Mouse (Mus musculus) gastrocnemius, postnatal 4 days (tissue): ENCODE results near the gene Fam19a5. TPM values are rescaled to one million over a fixed set of nuclear protein-coding genes. Genes with fewer than 3 reads are reported as not detected.

ENCODE experiments used
- DNase-seq, 2 experiments: peaks; one replicate each; pipeline ENCODE4 v3.0.0; 2021 to 2022; ENCODE audit warnings: low spot score in 2 of 2, mixed read lengths in 2 of 2
- total RNA-seq, 2 experiments: library from RNA; stranded (reverse); gene quantifications; 2 replicates each; pipeline ENCODE4 v1.2.3; 2021

Gene Fam19a5
- total RNA-seq, 2 experiments from 2014 or later, result 3.5 to 3.8 TPM

DNA sequence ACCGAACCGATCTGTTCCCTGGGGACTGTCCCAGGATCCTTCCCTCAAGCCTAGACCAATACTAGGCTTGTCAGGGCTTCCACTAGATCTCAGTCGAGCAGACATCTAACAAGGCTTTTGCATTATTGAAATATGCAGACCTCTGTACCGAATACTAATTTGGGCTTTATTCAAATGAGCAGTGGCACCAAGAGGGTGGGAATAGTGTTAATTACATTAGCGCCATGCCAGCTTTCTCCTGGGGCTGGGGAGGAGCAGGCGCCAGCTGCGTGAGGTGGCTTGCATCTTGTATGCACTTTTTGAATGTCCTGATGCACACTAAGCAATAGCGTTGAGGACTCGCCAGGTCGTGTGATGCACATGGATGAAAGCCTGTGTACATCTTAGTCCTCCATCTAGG lies 46.9 kb downstream of the Fam19a5 start:
- DNase-seq, result no peak

DNA sequence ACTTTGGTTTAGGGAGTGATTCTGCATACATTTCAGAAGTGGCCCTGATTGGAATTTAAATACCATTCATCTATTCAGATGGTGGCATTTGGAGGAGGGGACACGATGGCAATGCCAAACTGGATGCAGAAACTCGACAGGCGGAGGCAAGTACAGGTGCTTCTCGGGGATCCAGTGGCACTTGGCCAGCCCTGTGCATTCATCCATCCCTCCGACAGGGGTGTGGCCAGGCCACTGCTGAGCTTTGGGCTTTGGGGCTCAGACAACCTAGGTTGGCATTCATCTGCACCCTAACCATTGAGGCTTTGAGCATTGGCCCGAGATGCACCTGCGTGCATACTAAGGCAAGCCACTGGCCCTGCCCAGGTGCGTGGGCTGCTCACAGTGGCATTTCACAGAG lies 52.6 kb downstream of the Fam19a5 start:
- DNase-seq, result no peak

DNA sequence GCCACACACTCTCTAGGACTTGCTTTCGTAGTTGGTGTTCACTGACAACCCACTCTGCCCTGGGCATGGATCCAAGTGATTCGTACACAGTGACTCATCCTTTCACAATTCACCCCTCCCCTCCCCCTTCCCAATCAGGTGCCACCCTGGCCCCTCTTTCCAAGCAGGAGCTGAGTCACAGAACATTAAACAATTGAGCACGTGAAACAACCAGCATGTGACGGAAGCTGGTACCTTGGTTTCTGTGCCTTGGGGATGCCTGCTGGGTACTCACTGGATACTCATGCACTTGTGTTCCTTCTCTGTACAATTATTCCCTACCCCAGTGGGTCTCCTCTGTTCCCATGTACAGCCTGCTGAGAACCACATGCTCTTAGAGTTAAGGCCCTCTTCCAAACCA lies 53.0 kb downstream of the Fam19a5 start:
- DNase-seq, result no peak

DNA sequence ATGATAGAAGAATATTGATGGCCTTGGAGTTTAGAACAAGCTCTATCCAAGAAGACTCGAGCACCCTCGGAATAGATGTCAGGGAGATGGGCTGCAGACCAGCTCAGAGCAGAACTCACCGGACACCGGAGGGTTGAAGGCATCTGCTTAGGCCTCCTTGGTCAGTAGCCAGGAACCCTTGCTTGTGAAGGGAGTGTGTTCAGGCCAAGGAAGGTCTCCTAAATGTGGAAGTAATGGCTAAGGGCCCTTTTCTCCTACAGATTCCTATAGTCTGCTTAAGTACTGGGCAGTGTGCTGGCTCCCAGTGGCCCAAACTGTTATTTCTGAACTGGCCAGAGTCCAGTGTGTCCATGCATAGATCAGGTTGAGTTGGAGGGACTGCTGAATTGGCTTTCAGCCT lies 53.7 kb downstream of the Fam19a5 start:
- no peak for DNase-seq

DNA sequence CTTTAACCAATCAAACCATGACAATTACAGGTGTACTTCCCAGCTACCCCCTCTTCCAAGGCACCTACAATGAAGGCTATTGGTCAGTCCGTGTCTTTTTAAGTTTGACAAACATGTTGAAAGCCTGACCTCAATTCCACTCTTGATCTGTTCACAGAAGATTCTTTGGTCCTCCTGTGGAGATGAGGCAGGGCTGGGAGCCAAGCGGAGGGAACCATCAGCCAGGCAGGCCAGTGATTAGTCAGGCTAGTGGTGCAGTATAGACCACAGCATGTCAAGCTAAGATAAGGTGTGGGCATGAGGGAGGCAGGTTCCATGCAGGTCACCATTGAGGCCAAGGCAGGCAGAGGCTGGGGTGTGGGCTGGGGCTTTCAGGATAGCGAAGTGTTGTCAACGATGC lies 54.5 kb downstream of the Fam19a5 start:
- no peak for DNase-seq

DNA sequence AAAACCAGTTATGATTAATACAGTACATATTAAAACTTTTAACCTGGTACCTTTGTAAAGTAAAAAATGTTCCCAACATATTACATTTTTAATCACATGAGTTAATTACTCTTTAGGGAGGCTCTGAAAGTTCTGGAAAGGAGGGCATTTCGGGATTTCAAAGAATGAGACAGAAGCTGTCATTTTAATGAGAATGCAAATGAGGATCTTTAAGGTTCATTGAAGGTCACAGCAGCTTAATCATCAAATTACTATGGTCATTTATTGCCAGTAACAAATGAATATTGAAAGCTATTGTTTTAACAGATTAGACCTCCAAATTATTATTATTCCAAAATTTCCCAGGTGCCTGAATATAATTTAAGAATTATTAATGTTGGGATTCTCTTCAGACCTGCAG lies 59.2 kb downstream of the Fam19a5 start:
- DNase-seq, result no peak

DNA sequence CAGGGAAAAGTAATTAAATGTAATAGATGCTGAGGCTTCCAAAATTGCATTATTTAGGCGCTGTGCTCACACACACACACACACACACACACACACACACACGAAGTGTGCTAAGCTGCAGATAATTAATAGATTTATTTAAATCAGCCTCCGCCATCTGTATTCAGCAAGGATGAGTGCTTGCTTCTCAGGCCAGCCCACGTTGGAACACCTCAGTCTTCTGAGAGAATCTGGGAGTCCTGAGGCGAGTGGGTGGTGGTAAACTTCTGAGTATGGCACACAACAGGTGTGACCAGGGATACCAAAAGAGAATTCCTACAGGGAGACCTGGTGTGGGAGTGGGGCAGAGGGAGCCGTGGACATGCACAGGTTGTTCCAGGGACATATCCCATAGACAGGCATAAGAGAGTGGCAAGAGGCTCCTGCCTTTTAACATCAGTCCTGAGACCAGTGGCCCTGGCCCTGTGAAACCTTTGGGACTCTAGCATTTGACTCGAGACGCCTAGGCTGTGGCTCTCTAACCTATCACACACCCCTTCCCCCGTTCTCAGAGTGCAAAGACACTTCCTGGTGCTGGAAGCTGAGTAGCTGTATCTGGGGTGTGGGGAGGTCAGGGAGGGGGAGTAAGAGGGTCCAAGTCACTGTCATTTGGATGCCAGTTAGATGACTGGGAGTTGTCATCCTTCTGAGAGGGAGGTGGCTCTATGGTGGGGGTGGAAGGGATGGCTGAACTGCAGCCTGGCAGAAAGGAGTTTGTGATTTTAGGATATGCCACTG lies 61.6 kb downstream of the Fam19a5 start:
- DNase-seq, result no peak

DNA sequence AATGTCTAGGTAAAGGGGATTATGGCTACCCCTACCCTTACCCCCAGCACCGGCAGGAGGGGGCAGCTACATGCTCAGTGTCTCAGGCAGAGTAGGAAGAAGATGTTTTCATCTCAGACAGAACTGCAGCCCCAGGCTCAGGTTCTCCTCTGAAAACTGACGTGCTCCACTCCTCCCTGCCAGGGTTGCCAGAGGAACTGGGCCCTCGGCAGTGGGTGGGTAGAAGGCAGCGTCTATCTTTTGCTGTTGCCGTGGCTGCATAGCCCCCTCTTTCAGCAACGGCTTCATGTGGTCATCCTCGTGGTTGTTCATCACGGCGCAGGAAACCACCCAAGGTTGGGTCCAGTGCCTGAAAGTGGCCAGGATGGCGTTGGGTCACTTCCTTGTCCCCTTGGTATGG lies 62.6 kb downstream of the Fam19a5 start:
- no peak for DNase-seq

DNA sequence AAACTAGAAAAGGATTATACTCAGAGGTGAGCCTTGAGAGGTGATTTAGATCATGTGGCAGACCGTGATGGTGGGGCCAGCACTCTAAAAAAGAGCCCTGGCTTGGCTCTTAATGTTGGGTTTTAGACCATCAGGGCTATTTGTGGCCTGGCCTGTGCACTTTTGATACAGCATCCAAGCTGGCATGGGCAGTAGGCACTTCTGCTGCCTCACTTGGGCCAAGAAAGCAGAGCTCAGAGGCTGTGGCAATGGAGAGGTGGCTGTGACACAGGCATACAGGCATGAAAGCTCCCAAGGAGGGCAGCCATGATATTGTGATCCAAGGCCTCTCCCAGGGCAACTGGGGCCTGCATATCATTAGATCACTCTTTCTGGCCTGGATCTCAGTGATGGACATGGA lies 65.1 kb downstream of the Fam19a5 start:
- no peak for DNase-seq

DNA sequence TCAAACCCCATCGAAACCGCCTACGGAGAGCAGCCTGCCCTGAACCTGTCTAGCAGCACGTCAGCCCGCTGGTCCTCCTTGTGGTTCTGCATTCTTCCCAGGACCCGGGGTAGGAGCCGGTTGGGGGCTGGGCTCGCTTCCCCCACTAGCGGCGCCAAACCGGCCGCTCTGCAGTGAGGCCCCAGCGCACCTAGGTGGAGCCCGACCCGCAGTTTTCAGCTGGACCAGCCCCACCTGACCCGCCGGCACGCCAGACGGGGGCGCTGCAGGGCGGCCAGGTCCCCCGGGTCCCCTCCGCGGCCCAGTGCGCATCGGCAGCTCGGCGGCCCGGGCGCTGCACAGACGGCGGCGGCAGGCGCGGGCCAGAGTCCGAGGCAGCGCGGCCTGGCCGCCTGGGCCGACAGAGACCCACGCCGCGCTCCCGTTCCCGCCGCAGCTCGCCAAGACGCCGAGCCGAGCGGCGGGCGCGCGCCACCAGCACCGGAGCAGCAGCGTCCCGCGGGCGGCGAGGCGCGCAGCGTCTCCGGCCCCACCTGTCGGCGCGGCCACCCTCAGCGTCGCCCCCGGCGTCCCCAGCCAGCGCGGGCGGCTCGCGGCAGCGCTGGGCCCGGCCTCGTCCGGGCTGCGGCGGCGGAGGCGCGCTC lies 80.0 kb downstream of the Fam19a5 start:
- peak; percentile 82 to 88 for DNase-seq

DNA sequence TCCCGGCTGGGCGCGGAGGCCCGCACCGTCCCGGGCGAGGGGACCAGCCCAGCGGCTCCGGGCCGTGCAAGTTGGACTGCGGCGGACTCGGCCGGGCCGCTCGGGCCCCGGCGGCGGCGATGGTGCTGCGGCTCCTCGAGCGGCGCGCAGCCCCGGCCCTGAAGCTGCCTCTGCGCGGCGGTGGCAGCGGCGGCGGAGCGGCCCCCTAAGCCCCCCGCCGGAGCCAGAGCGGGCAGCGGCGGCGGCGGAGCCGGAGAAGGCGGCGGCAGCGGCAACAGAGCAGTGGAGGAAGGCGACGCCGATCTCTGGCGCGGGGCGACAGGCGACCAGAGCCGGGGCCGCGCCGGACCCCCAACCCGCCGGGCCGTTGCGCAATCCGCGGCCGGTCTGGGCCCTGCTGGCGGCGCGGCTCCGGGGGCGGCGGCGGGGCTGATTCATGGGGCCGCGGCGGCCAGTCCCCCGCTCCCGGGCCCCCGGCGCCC lies 80.6 kb downstream of the Fam19a5 start:
- DNase-seq, result peak; percentile 29 to 32

DNA sequence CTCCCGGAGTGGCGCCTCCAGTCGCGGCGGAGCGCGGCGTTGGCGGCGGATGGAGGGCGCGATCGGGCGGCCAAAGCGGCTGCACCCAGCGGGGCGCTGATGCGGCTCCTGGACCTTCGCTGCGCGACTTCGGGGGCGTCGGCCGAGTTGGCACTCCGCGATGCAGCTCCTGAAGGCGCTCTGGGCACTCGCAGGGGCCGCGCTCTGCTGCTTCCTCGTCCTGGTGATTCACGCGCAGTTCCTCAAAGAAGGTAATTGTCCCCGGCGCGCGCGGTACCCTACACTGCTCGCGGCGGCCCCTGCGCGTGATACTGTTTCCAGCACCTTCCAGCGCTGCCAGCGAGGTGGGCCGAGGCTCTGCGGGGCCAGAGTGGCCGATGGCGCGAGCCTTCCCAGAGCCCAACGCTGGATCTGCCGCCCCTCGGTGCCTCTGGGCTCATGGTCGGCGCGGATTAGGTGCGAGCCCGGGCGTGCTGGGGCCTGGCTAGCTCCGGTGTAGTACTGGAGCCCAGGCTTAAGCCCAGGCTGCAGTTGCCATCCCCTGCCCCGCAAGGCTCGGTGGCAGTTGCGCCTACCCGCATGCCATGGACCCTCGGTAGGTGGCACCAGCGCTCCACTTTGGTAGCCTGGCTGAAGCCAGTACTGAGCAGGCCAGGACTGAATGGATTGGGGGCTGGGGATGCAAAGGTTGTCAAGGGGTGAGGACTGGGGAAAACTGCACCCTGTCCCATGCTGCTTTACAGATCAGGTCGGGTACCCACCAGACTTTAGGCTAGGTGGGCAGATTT lies 81.3 kb downstream of the Fam19a5 start:
- DNase-seq, result peak; percentile 59 to 84

DNA sequence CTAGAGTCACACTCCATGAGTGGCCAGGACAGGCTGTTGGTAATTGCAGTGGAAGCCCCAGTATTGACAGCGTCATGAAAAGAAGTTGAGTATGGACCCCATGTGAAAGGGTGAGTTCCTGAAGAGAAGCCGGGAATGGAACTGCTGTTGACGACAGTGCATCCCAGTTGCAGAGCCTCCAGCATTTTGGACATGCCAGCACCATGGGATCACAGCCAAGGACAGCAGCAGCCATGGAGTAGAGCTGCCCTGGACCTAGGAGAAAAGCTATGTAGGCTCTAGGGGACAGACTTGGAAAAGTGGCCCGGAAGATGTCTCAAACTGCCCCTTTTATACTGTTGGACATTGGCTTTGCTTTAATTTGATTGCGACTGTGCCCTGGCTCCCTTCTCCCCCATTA lies 91.2 kb downstream of the Fam19a5 start:
- DNase-seq, result no peak

DNA sequence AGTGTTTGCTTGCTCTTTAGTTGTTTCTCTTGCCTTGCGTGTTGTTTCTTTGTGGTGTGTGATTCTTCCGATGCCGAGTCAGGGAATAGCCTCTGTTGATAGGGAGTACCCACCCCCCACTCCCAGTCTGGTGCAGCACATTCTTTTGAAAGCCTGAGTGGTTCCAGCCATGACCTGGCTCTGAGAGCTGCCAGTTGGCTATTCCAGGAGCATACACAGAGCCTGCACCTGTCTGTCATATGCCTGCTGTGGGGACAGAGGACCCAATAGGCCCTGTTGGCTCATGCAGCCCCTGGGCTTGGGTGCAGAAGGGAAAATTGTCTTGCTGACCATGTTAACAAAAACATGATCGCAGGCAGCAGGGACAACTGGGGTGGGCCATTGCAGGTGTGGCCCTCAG lies 92.3 kb downstream of the Fam19a5 start:
- DNase-seq, result no peak

DNA sequence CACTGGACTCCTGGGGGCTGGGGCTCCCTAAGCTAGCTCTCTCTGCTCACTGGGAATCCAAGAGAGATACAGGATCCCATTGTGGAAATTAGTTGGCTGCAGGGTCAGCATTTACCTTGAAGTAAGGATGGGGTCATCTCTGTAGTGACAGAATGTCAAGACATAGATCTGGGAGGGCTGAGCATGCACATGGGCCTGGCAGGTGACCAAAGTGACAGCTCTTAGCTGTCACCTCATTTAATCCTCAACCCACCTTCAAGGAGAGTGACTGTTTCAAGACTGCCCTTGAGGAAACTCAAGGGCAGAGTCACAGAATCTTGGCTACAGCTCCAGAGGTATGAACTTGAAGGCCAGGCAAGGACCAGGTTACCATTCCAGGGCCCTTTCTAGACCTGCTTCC lies 93.1 kb downstream of the Fam19a5 start:
- DNase-seq, result no peak

DNA sequence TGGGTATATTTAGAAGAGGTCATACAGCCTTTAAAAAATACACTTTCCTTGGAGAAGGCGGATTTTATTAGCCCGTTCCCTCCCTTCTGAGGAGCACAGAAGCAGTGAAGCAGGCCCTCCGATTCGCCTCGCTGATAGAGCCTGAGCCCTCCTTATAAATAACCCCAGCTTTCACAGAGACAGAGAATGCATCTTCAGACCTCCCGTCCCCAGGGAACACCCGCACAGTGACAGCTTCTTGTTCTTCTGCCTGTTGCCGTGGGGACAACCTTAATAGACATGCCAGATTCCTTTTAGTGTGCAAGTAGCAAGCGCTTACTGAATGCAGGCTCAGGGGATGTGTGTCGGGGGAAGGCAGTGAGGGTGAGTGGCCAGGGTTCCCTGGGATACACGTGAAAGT lies 94.2 kb downstream of the Fam19a5 start:
- no peak for DNase-seq

DNA sequence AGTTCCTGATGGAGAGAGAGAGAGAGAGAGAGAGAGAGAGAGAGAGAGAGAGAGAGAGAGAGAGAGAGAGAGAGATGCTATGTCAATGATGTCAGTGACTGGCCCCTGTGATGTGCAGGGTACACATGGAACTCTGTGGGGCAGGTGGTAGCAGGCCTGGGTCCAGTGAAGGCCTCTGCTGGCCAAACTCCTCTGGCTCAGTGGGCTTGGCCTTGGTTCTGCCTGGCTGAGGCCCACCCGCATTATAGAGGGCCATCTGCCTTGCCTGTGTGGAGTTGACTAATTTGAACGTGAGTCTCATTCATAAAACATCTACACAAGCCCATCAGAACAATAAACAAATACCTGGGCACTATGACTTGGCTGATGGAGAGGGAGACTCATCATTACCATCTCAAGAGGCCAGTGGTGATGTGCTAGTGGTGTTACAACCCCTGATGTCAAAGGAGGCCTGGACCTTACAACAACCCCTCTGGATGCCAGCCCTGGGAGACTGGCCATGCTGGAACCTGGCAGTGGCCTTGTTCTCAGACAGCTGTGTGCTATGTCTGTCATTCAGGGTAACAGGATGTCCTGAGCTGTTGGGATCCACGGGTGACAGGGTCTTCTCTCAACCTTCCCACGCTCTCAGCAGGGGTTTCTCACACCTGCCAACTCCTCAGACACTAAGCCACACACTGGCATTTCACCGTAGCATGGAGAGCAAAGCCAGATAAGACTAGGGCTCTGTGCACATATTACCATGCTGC lies 102.4 kb downstream of the Fam19a5 start:
- DNase-seq, result no peak

DNA sequence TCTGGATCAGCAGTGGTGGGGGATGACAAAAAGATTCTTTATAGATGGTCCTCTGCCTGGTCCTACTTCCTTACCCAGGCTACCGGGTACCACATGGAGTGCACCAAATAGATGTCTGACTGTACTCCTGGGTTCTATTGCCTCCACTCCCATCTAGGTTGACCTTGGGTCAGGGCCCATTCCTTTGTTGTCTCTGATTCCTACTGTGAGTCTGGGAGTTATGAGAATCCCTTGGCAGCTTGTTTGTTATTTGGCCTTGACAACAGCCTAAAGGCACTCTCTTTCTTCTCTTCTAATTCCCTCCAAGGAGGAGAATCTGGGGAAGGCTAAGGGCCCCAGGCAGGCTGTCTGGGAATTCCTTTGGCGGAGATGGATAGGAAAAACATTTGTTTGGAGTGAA lies 105.6 kb downstream of the Fam19a5 start:
- DNase-seq, result no peak

DNA sequence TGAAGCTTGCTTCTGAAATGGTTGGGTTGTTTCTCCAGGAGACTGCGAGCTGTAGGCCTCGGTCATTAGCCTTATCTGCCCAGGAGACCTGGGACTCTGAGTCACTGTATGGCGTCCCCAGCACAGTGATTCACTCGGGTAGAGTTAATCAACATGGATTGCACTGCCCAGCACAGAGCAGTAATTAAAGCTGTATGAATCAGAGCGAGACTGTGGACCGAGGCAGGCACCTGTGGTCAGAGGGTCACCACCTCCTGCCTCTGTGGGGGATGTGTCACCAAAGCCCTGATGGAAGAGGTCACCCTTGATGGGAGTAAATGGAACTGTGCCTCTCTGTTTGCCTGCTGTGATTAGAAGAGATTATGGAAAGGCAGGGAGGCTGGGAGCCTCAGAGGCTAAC lies 110.5 kb downstream of the Fam19a5 start:
- DNase-seq, result no peak

DNA sequence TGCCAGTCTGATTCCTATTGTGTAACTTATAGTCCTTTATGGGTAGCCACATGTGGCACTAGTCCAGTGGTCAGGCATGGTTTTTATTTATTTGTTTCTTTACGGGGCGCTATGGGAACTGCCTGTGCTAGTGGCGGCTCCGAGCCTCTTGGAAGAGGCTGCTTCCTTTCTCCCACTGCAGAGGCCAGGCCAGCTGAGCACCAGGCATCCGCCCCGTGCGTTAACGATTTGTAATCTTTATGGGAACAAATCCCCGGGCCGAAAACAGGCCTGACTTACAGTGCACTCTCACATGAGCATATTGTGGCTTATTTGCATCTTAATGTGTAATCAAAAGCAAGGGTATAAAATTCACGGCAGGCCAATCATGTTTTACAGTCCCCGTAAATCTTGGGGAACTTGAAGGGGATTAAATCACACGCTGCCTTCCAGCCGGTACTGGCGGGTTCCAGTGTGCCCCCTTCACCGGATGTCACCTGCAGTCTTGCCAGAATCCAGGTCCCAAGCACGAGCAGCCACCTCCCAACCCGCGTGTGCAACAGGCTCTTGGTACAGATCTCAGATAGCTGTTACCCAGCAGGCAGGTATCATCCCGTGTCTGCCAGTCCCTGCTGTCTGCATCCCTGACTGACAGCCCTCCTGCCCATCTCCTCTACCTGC lies 112.5 kb downstream of the Fam19a5 start:
- DNase-seq, result no peak

DNA sequence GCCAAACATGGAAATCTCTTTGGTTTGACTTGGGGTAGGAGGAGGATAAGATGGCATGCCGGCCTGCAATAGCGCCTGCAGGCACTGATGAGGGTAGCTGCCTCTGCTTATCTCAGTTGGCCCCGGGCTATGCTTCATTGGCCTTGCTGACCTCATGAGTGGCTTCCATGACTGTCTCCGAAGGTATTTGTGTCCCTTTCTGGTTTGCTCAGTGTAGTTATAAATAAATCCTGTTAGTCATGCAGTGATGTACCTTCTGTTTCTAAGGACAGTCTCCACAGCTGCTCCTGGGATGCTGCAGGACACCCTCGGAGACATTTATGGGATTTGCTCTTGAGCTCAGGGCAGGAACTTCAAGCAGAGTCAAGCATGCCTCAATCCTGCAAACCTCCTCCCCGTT lies 115.6 kb downstream of the Fam19a5 start:
- no peak for DNase-seq
